Mouse (Mus musculus): Measurements from ENCODE around the gene Sbf2. TPM values are rescaled to one million over a fixed set of nuclear protein-coding genes. Genes with fewer than 3 reads are reported as not detected.

Gene Sbf2
- total and polyA plus RNA-seq, 3 experiments: 1.3 to 4.4 TPM; not detected in 1

DNA sequence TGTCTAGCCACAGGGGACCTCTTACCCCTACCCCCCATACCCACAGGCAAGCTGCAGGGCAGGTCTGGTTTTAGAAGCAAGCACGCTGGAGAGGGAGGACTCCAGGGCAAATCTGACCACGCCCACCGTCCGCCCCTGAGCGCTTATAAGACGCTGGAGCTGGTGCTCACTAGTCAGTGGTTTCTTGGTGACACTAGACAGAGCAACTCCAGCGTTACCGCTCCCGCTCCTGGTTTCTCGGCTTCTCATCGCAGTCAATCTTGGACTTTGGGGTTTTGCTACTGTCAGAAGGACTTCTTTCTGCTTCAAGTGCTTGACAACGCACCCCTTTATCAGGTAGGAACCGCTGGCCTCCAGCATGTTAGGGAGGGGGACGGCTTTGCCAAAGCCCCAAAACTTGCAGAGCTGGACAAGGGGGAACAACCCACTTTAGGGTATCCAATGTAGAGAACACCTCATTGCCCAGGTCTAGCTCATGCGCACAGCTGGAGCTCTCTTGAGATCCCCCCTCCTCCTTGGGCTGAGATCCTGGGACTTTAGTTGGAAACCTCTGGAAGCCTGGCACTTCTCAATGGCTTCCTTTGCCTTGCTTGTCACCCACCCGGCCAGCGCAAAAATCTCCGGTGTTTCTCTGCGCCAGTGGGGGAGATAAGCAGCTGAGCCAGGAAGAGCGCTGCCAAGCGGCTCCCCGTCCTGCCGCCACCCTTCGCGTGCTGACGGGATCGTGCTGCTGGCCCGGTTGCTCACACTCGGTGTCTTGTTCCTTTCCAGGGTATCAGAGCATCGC, 13.0 kb upstream of the Sbf2 start, which contains the start of gene Adm:
Adm (plus strand) TSS at position 176 of the 787 bp plus-strand sequence.
- no peaks in the 10 kb centered on the region; a peak in 2 of 4 replicates for H3K4me1 ChIP-seq (ENCODE audit: control insufficient read depth in 1 of 2, insufficient read depth in 2 of 2, low read length in 2 of 2)
- DNase-seq (ENCODE audit: low read depth, low spot score): no peak
- no peaks in the 10 kb centered on the region for H3K36me3 ChIP-seq (ENCODE audit: control insufficient read depth in 1 of 2, insufficient read depth in 2 of 2, low read length in 2 of 2)
- H3K79me2 ChIP-seq (ENCODE audit: control insufficient read depth, insufficient read depth, low read length, poor library complexity): no peaks in the 10 kb centered on the region
- no peak within 1 kb of the TSS for H3K9ac ChIP-seq (ENCODE audit: control insufficient read depth, low read depth, low read length, poor library complexity, severe bottlenecking)
- no peak within 1 kb of the TSS for H3K4me3 ChIP-seq (ENCODE audit: control insufficient read depth in 1 of 2, insufficient read depth in 1 of 2, low read depth in 2 of 2, low read length in 2 of 2)
- no peaks in the 10 kb centered on the region; a peak in 1 of 4 replicates for H3K27me3 ChIP-seq (ENCODE audit: control insufficient read depth in 1 of 2, insufficient read depth in 2 of 2, low read length in 2 of 2)
- no peak within 1 kb of the TSS for H3K27ac ChIP-seq (ENCODE audit: control insufficient read depth, low read depth, low read length)
- no peak for TF ChIP-seq TAL1 (IDR thresholded peaks at IDR 0.05; ENCODE audit: low read length)
- no peak for TF ChIP-seq SIN3A (IDR thresholded peaks at IDR 0.05; ENCODE audit: low read length)
- no peak for TF ChIP-seq EP300 (IDR thresholded peaks at IDR 0.05; ENCODE audit: low read depth in 1 of 2, low read length in 2 of 2)
- TF ChIP-seq ZNF384 (IDR thresholded peaks at IDR 0.05; ENCODE audit: low read depth, low read length): no peak
- no peak for TF ChIP-seq ZMIZ1 (IDR thresholded peaks at IDR 0.05; ENCODE audit: low read depth, low read length)
- TF ChIP-seq ETS1 (IDR thresholded peaks at IDR 0.05; ENCODE audit: low read depth, low read length): no peak
- TF ChIP-seq MYB (IDR thresholded peaks at IDR 0.05; ENCODE audit: low read depth, low read length): no peak
- no peak for TF ChIP-seq SMC3 (IDR thresholded peaks at IDR 0.05; ENCODE audit: low read depth, low read length)
- TF ChIP-seq POLR2AphosphoS5 (IDR thresholded peaks at IDR 0.05; ENCODE audit: borderline replicate concordance, low read depth, low read length): no peak
- H3K9me3 ChIP-seq (replicated peaks; ENCODE audit: insufficient read depth, low read length): no peaks in the 10 kb centered on the region

DNA sequence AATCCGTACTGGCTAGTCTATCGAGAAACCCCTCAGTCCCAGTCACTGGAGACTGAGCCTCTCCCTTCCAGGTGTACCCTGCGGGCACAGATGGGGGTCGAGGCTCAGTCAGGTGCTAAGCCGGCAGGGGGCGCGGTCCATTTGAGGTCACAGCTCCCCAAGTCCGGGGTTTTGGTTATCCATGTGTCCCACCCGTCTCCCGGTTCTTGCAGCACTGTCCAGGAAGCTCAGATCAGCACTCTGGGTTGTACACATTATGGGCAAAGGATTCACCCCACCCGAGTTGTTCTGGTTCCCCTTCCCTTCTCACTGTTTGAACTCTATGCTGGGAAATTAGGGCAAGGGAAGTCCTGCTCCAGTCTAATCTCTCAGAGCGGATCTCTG, 12.4 kb upstream of the Sbf2 start:
- Histone ChIP-seq H3K4me1 (ENCODE audit: control insufficient read depth in 1 of 2, insufficient read depth in 2 of 2, low read length in 2 of 2) (no peaks in the 10 kb centered on the region; a peak in 2 of 4 replicates), H3K79me2 (ENCODE audit: control insufficient read depth, insufficient read depth, low read length, poor library complexity) (no peaks in the 10 kb centered on the region), H3K27ac (ENCODE audit: control insufficient read depth, low read depth, low read length) (no peak overlapping the region), H3K4me3 (ENCODE audit: control insufficient read depth in 1 of 2, insufficient read depth in 1 of 2, low read depth in 2 of 2, low read length in 2 of 2) (no peak overlapping the region), H3K9ac (ENCODE audit: control insufficient read depth, low read depth, low read length, poor library complexity, severe bottlenecking) (no peak overlapping the region), H3K9me3 (replicated peaks; ENCODE audit: insufficient read depth, low read length) (no peaks in the 10 kb centered on the region), H3K36me3 (ENCODE audit: control insufficient read depth in 1 of 2, insufficient read depth in 2 of 2, low read length in 2 of 2) (no peaks in the 10 kb centered on the region), H3K27me3 (ENCODE audit: control insufficient read depth in 1 of 2, insufficient read depth in 2 of 2, low read length in 2 of 2) (no peaks in the 10 kb centered on the region; a peak in 1 of 4 replicates)
- no peak for DNase-seq (ENCODE audit: low read depth, low spot score)
- TF ChIP-seq MAZ (IDR thresholded peaks at IDR 0.05; ENCODE audit: low read depth, low read length) (no peak), MAFK (IDR thresholded peaks at IDR 0.05; ENCODE audit: borderline replicate concordance, low read depth, low read length) (no peak), ELF1 (IDR thresholded peaks at IDR 0.05; ENCODE audit: low read depth, low read length) (no peak), CHD2 (IDR thresholded peaks at IDR 0.05; ENCODE audit: low read length) (no peak), ZC3H11A (IDR thresholded peaks at IDR 0.05; ENCODE audit: low read depth, low read length) (no peak), ZKSCAN1 (IDR thresholded peaks at IDR 0.05; ENCODE audit: low read depth, low read length) (no peak), HCFC1 (IDR thresholded peaks at IDR 0.05; ENCODE audit: low read depth, low read length) (no peak), NRF1 (IDR thresholded peaks at IDR 0.05; ENCODE audit: insufficient read depth, low read depth, low read length, poor library complexity, severe bottlenecking) (no peak), RAD21 (IDR thresholded peaks at IDR 0.05; ENCODE audit: low read depth, low read length) (no peak), EP300 (IDR thresholded peaks at IDR 0.05; ENCODE audit: low read depth in 1 of 2, low read length in 2 of 2) (no peak), NELFE (IDR thresholded peaks at IDR 0.05; ENCODE audit: low read depth, low read length) (no peak), SMC3 (IDR thresholded peaks at IDR 0.05; ENCODE audit: low read depth, low read length) (no peak), SIN3A (IDR thresholded peaks at IDR 0.05; ENCODE audit: low read length) (no peak)
